Mouse (Mus musculus) liver, embryonic 11.5 days (tissue): ENCODE measurements around the gene Wdfy2. TPM values are rescaled to one million over a fixed set of nuclear protein-coding genes. Genes with fewer than 3 reads are reported as not detected.

ENCODE experiments used
- ATAC-seq: fragments of 200-750 bp; cut with Nextera tagmentation; replicated peaks from 2 replicates; pipeline ENCODE4 v1.8.0; 2017; ENCODE audit warnings: moderate number of reproducible peaks, mild to moderate bottlenecking, moderate TSS enrichment, moderate library complexity; ENCODE audit not compliant: low FRiP score
- DNase-seq: peaks from one replicate; pipeline ENCODE4 v3.0.0-alpha.2; 2017; ENCODE audit warnings: low spot score
- H3K27ac ChIP-seq: fragments of 300-500 bp; sonication (generic); 2 replicates; pipeline ENCODE4 v1.5.1; 2014; ENCODE audit warnings: mild to moderate bottlenecking, low read depth, low read length, control low read depth
- H3K27me3 ChIP-seq: fragments of 300-500 bp; sonication (generic); replicated peaks from 2 replicates; pipeline ENCODE4 v1.6.1; 2014; ENCODE audit warnings: low read length, mixed read lengths; ENCODE audit not compliant: control insufficient read depth, insufficient read depth
- H3K36me3 ChIP-seq: fragments of 300-500 bp; sonication (generic); 2 replicates; pipeline ENCODE4 v1.6.1; 2014; ENCODE audit warnings: mild to moderate bottlenecking, low read length, moderate library complexity, mixed read lengths; ENCODE audit not compliant: control insufficient read depth, insufficient read depth
- H3K4me1 ChIP-seq: fragments of 300-500 bp; sonication (generic); replicated peaks from 2 replicates; pipeline ENCODE4 v1.6.1; 2014; ENCODE audit warnings: low read length, mixed read lengths; ENCODE audit not compliant: control insufficient read depth, insufficient read depth
- H3K4me2 ChIP-seq: fragments of 300-500 bp; sonication (generic); 2 replicates; pipeline ENCODE4 v1.6.1; 2014; ENCODE audit warnings: mild to moderate bottlenecking, control low read depth, moderate library complexity
- H3K4me3 ChIP-seq: fragments of 300-500 bp; sonication (generic); 2 replicates; pipeline ENCODE4 v1.5.1; 2014; ENCODE audit warnings: low read depth, low read length, control low read depth
- H3K9ac ChIP-seq: fragments of 300-500 bp; sonication (generic); 2 replicates; pipeline ENCODE4 v1.6.1; 2014; ENCODE audit warnings: low read depth, low read length, control low read depth
- H3K9me3 ChIP-seq: fragments of 300-500 bp; sonication (generic); 2 replicates; pipeline ENCODE4 v1.6.1; 2016; ENCODE audit warnings: low read length, inconsistent platforms, mixed read lengths; ENCODE audit not compliant: control insufficient read depth
- WGBS: fragments of 180-500 bp; shearing (Covaris S2); extraction: QIAGEN DNeasy Blood & Tissue Kit; methylation state at CpG from one replicate; pipeline ENCODE4 v1.1.7; 2014; 5-methylcytosine and 5-hydroxymethylcytosine counted together
- polyA plus RNA-seq: library from polyadenylated mRNA; unstranded; fragments of >200 nt; fragmentation: Nextera tagmentation; extraction: Ambion mirVana; gene quantifications from 2 replicates; pipeline ENCODE4 v1.2.1, GENCODE M21; 2014

Wdfy2 gene
- polyA plus RNA-seq, result 6.0 and 6.7 TPM in 2 replicates

GRCm38 (mm10) chr14:62837641-62838252, at the start of gene Wdfy2:
Wdfy2 (plus strand) TSS chr14:62837678.
- DNase-seq (no peak), ATAC-seq (peak; percentile 26)
- peak within 1 kb of the TSS; percentile 85 for H3K4me2 ChIP-seq
- H3K9ac ChIP-seq, result peak within 1 kb of the TSS; percentile 72
- H3K36me3 ChIP-seq, result no peaks in the 10 kb centered on the region
- H3K9me3 ChIP-seq, result no peaks in the 10 kb centered on the region
- 0% methylated on average over 49 of the region's 49 CpGs for WGBS
- peak within 1 kb of the TSS; percentile 46 for H3K27ac ChIP-seq
- H3K4me3 ChIP-seq, result peak within 1 kb of the TSS; percentile 87
- no peaks in the 10 kb centered on the region for H3K27me3 ChIP-seq
- H3K4me1 ChIP-seq, result no peaks in the 10 kb centered on the region

GRCm38 (mm10) chr14:62789282-62789681, 48.2 kb upstream of the Wdfy2 start:
- Histone ChIP-seq H3K4me3 (no peak overlapping the region), H3K4me2 (no peak overlapping the region), H3K27me3 (no peaks in the 10 kb centered on the region), H3K4me1 (no peaks in the 10 kb centered on the region; the same call in 1 of the 2 replicates), H3K27ac (no peak overlapping the region), H3K9me3 (no peaks in the 10 kb centered on the region), H3K36me3 (no peaks in the 10 kb centered on the region), H3K9ac (no peak overlapping the region)
- no peak for DNase-seq
- WGBS, result 44% methylated on average over 4 of the region's 4 CpGs
- no peak for ATAC-seq

GRCm38 (mm10) chr14:62795719-62796118, 41.8 kb upstream of the Wdfy2 start:
- WGBS, result 43% methylated on average over 7 of the region's 7 CpGs
- H3K9ac ChIP-seq, result no peak overlapping the region
- ATAC-seq, result no peak

GRCm38 (mm10) chr14:62798608-62799101, 38.8 kb upstream of the Wdfy2 start:
- no peak overlapping the region for H3K4me3 ChIP-seq
- H3K36me3 ChIP-seq, result no peaks in the 10 kb centered on the region
- ATAC-seq (no peak), DNase-seq (no peak)
- H3K27ac ChIP-seq, result no peak overlapping the region
- H3K27me3 ChIP-seq, result no peaks in the 10 kb centered on the region
- H3K9me3 ChIP-seq, result no peaks in the 10 kb centered on the region
- WGBS, result 20% methylated on average over 4 of the region's 4 CpGs
- no peak overlapping the region for H3K9ac ChIP-seq
- H3K4me1 ChIP-seq, result no peaks in the 10 kb centered on the region; the same call in 1 of the 2 replicates
- H3K4me2 ChIP-seq, result peak overlapping the region; percentile 32; the same call in 1 of the 2 replicates

More at GRCm38 (mm10) chr14:62795719-62796118, 41.8 kb upstream of the Wdfy2 start:
- DNase-seq, result no peak
- Histone ChIP-seq H3K4me1 (no peaks in the 10 kb centered on the region; the same call in 1 of the 2 replicates), H3K9me3 (no peaks in the 10 kb centered on the region), H3K27ac (no peak overlapping the region), H3K36me3 (no peaks in the 10 kb centered on the region), H3K27me3 (no peaks in the 10 kb centered on the region), H3K4me2 (no peak overlapping the region), H3K4me3 (no peak overlapping the region)

- Histone ChIP-seq H3K4me3 (no peak overlapping the region), H3K27ac (no peak overlapping the region), H3K9ac (no peak overlapping the region), H3K27me3 (no peaks in the 10 kb centered on the region), H3K4me2 (no peak overlapping the region), H3K4me1 (no peaks in the 10 kb centered on the region; the same call in 1 of the 2 replicates), H3K36me3 (no peaks in the 10 kb centered on the region), H3K9me3 (no peaks in the 10 kb centered on the region)
- DNase-seq (no peak), ATAC-seq (no peak)
- WGBS, result 80% methylated on average over 3 of the region's 3 CpGs
Measured at GRCm38 (mm10) chr14:62800791-62801190, 36.7 kb upstream of the Wdfy2 start.

- 73% methylated on average over 5 of the region's 5 CpGs for WGBS
- H3K4me1 ChIP-seq, result no peaks in the 10 kb centered on the region
- no peak for ATAC-seq
- no peak for DNase-seq
- no peaks in the 10 kb centered on the region for H3K36me3 ChIP-seq
- H3K4me2 ChIP-seq, result no peak overlapping the region
- H3K4me3 ChIP-seq, result no peak overlapping the region
- H3K9ac ChIP-seq, result no peak overlapping the region
- no peaks in the 10 kb centered on the region for H3K27me3 ChIP-seq
- H3K9me3 ChIP-seq, result no peaks in the 10 kb centered on the region
- H3K27ac ChIP-seq, result no peak overlapping the region
Measured at GRCm38 (mm10) chr14:62803204-62803603, 34.3 kb upstream of the Wdfy2 start.

- no peak overlapping the region for H3K4me2 ChIP-seq
- H3K27ac ChIP-seq, result no peak overlapping the region
- ATAC-seq (no peak), DNase-seq (no peak)
- H3K4me1 ChIP-seq, result no peaks in the 10 kb centered on the region
- no peaks in the 10 kb centered on the region for H3K27me3 ChIP-seq
- H3K4me3 ChIP-seq, result no peak overlapping the region
- no peaks in the 10 kb centered on the region for H3K36me3 ChIP-seq
- no peak overlapping the region for H3K9ac ChIP-seq
- H3K9me3 ChIP-seq, result no peaks in the 10 kb centered on the region
- 43% methylated on average over 3 of the region's 3 CpGs for WGBS
Measured at GRCm38 (mm10) chr14:62806921-62807320, 30.6 kb upstream of the Wdfy2 start.

- no peak for ATAC-seq
- 57% methylated on average over 7 of the region's 7 CpGs for WGBS
- Histone ChIP-seq H3K9me3 (no peaks in the 10 kb centered on the region), H3K4me3 (no peak overlapping the region), H3K27me3 (no peaks in the 10 kb centered on the region), H3K36me3 (no peaks in the 10 kb centered on the region), H3K4me1 (no peaks in the 10 kb centered on the region), H3K4me2 (no peak overlapping the region), H3K27ac (no peak overlapping the region), H3K9ac (no peak overlapping the region)
- no peak for DNase-seq
Measured at GRCm38 (mm10) chr14:62808661-62809523, 28.6 kb upstream of the Wdfy2 start.
